Mouse (Mus musculus) intestine, embryonic 14.5 days (tissue): Measurements from ENCODE around the gene Cxcr2. TPM values are rescaled to one million over a fixed set of nuclear protein-coding genes. Genes with fewer than 3 reads are reported as not detected.
"Not testable (repeated sequence)": the region's sequence is repeated elsewhere in the genome, so short reads cannot be mapped to it uniquely, and the experiment has no call there.

Experiments used
- ATAC-seq: fragments of 200-750 bp; cut with Nextera tagmentation; replicated peaks from 2 replicates; pipeline ENCODE4 v1.8.0; 2017; ENCODE audit warnings: low read depth, moderate number of reproducible peaks, moderate TSS enrichment, moderate library complexity; ENCODE audit not compliant: low FRiP score, low TSS enrichment
- DNase-seq: peaks from one replicate; pipeline ENCODE4 v3.0.0-alpha.2; 2018; ENCODE audit warnings: low spot score
- H3K27ac ChIP-seq: fragments of 300-500 bp; sonication (generic); 2 replicates; pipeline ENCODE4 v1.5.1; 2014; ENCODE audit warnings: low read depth, mild to moderate bottlenecking, control low read depth
- H3K27me3 ChIP-seq: fragments of 300-500 bp; sonication (generic); replicated peaks from 2 replicates; pipeline ENCODE4 v1.6.1; 2014; ENCODE audit warnings: low read length, control low read depth; ENCODE audit not compliant: control insufficient read depth, insufficient read depth
- H3K36me3 ChIP-seq: fragments of 300-500 bp; sonication (generic); 2 replicates; pipeline ENCODE4 v1.6.1; 2014; ENCODE audit warnings: low read length, control low read depth; ENCODE audit not compliant: control insufficient read depth, insufficient read depth
- H3K4me1 ChIP-seq: fragments of 300-500 bp; sonication (generic); replicated peaks from 2 replicates; pipeline ENCODE4 v1.6.1; 2014; ENCODE audit warnings: low read length, control low read depth, mixed read lengths; ENCODE audit not compliant: control insufficient read depth, insufficient read depth
- H3K4me2 ChIP-seq: fragments of 300-500 bp; sonication (generic); 2 replicates; pipeline ENCODE4 v1.6.1; 2014; ENCODE audit warnings: low read length
- H3K4me3 ChIP-seq: fragments of 300-500 bp; sonication (generic); 2 replicates; pipeline ENCODE4 v1.5.1; 2014; ENCODE audit warnings: low read depth, low read length, control low read depth, mixed read lengths
- H3K9ac ChIP-seq: fragments of 300-500 bp; sonication (generic); 2 replicates; pipeline ENCODE4 v1.6.1; 2014; ENCODE audit warnings: mild to moderate bottlenecking, low read length
- H3K9me3 ChIP-seq: fragments of 300-500 bp; sonication (generic); 2 replicates; pipeline ENCODE4 v1.6.1; 2016; ENCODE audit warnings: low read length, control low read depth; ENCODE audit not compliant: control insufficient read depth
- WGBS: fragments of 180-500 bp; shearing (Covaris S2); extraction: QIAGEN DNeasy Blood & Tissue Kit; methylation state at CpG from one replicate; pipeline ENCODE4 v1.1.7; 2014; 5-methylcytosine and 5-hydroxymethylcytosine counted together
- polyA plus RNA-seq: library from polyadenylated mRNA; unstranded; fragments of >200 nt; fragmentation: Nextera tagmentation; extraction: Ambion mirVana; gene quantifications from 2 replicates; pipeline ENCODE4 v1.2.1, GENCODE M21; 2014

Cxcr2 gene
- polyA plus RNA-seq, 1 experiment from 2014 or later, result 0.19 TPM

DNA sequence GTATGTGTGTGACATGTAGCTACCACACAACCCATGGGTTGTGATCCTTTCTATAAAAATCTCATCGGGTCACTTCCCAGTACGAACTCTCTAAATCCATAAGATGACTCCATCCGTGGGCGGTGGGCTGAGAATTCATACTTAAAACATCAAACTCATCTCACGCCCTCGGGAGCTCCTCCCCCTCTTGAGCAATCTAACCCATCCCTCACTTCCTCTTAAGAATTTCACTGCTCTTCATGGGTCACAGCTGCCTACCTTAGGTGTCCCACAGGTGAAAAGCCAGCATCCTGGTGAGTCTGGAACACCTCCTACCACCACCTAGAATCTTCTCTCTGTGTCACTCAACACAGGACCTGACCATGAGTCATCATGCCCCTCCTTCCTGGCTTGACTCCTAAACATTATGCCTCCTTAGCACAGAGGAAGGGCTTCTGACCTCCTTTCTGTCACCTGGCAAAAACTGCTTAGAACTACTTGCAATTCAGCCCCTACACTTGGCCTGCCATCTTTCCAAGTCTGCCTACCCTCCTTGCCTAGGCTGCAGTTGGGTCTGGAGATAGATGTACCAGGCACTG is 1.7 kb downstream of the Cxcr2 start:
- Histone ChIP-seq H3K4me1 (0 out of 2 replicates have a peak, but pooled peaks cover 3% of the 10 kb centered on the region), H3K27me3 (no peaks in the 10 kb centered on the region), H3K4me3 (no peak overlapping the region), H3K9me3 (no peaks in the 10 kb centered on the region), H3K27ac (no peak overlapping the region), H3K36me3 (no peaks in the 10 kb centered on the region), H3K4me2 (no peak overlapping the region), H3K9ac (no peak overlapping the region)
- 83% methylated on average over 6 of the region's 6 CpGs for WGBS
- no peak for ATAC-seq
- no peak for DNase-seq

GRCm38 (mm10) chr1:74156381-74156910 is 2.7 kb downstream of the Cxcr2 start:
- H3K36me3 ChIP-seq, result no peaks in the 10 kb centered on the region
- DNase-seq, result no peak
- H3K4me2 ChIP-seq, result no peak overlapping the region
- 70% methylated on average over 14 of the region's 14 CpGs for WGBS
- ATAC-seq, result no peak
- H3K4me1 ChIP-seq, result 0 out of 2 replicates have a peak, but pooled peaks cover 3% of the 10 kb centered on the region
- H3K4me3 ChIP-seq, result no peak overlapping the region
- H3K9me3 ChIP-seq, result no peaks in the 10 kb centered on the region
- H3K27me3 ChIP-seq, result no peaks in the 10 kb centered on the region
- no peak overlapping the region for H3K9ac ChIP-seq
- no peak overlapping the region for H3K27ac ChIP-seq

DNA sequence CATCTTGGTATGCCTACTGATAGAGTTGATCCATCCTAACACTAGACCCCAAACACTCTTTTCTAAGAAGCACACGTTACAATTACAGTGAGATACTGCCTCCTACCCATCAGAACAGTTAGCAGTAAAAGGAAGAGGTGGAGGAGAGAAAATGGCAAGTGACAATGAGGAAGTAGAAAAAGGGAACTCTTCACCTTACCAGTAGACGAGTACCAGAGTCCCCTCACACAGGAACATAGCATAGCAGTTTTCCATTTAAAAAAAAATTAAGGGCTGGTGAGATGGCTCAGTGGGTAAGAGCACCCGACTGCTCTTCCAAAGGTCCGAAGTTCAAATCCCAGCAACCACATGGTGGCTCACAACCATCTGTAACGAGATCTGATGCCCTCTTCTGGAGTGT is 5.8 kb downstream of the Cxcr2 start:
- H3K4me2 ChIP-seq, H3K4me3 ChIP-seq, DNase-seq, H3K27me3 ChIP-seq, ATAC-seq, H3K36me3 ChIP-seq, H3K4me1 ChIP-seq, H3K9me3 ChIP-seq, H3K27ac ChIP-seq, H3K9ac ChIP-seq: not testable (repeated sequence)
- WGBS, result 88% methylated on average over 4 of the region's 5 CpGs

DNA sequence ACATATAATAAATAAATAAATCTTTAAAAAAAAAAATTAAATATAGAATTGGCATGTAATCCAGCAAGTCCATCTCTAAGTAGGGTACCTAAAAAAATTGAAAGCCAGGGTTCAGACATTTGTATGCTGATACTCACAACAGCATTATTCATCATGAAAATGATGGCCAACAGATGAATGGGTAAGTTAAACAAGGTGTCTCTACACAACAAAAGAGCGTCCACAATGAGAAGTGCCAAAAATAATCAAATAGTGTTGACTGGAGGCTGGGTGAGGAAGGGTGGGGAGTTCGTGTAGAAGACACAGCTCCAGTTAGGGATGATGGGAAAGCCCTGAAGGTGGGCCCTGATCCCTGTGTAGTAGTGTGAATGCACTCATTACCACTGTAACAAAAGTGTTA is 6.2 kb downstream of the Cxcr2 start:
- H3K27ac ChIP-seq, result no peak overlapping the region
- no peak overlapping the region for H3K9ac ChIP-seq
- H3K4me2 ChIP-seq, result no peak overlapping the region
- H3K27me3 ChIP-seq, result no peaks in the 10 kb centered on the region
- DNase-seq (peak; percentile 4), ATAC-seq (no peak)
- H3K4me3 ChIP-seq, result no peak overlapping the region
- H3K36me3 ChIP-seq, result no peaks in the 10 kb centered on the region
- WGBS, result 62% methylated on average over 2 of the region's 2 CpGs
- no peaks in the 10 kb centered on the region for H3K4me1 ChIP-seq
- H3K9me3 ChIP-seq, result no peaks in the 10 kb centered on the region

DNA sequence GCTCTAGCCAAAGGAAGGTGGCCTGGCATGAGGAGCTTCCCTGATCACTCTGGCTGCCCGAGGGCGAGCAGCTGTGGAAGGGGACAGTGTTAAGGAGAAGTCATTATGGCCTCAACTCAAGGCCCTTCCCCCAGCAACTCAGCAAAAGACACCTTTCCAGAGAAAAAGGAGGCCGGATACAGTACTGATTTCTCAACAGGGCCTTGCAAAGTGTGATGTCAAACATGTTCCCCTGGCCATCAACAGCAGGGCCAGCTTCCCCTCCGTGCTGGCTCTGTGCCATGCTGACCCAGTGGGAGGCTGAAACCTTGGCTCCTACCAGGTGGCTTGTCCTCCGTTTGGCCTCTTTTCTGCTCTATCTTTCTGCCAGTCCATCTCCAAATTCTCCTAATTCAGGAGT is 13.3 kb downstream of the Cxcr2 start:
- Histone ChIP-seq H3K27me3 (no peaks in the 10 kb centered on the region), H3K36me3 (no peaks in the 10 kb centered on the region), H3K4me1 (no peaks in the 10 kb centered on the region), H3K9ac (no peak overlapping the region), H3K9me3 (no peaks in the 10 kb centered on the region), H3K4me2 (no peak overlapping the region), H3K4me3 (no peak overlapping the region), H3K27ac (no peak overlapping the region)
- ATAC-seq (no peak), DNase-seq (no peak)
- 86% methylated on average over 5 of the region's 5 CpGs for WGBS

- Histone ChIP-seq H3K27ac (no peak overlapping the region), H3K4me2 (no peak overlapping the region), H3K9ac (no peak overlapping the region), H3K4me3 (no peak overlapping the region), H3K36me3 (no peaks in the 10 kb centered on the region), H3K9me3 (no peaks in the 10 kb centered on the region), H3K27me3 (no peaks in the 10 kb centered on the region), H3K4me1 (no peaks in the 10 kb centered on the region)
- ATAC-seq (no peak), DNase-seq (no peak)
- 89% methylated on average over 3 of the region's 3 CpGs for WGBS
These were observed 15.9 kb downstream of the Cxcr2 start for GRCm38 (mm10) chr1:74169721-74170120.

DNA sequence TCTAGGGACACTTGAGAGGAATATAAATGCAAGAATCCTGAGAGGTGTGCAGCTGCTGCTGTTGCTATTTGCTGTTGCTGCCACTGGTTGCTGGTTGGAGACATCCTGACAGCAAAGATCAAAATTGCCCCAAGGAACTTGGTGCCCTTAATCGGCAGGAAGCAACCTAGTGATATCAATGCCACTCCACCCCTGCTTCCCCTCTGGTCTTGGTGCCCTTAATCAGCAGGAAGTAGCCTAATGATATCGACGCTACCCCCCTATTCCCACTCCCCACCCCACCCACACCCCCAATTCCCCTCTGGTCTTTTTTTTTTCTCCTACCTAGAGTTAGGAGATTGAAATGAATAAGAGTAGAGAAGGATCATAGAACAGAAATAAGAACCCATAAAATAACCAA is 18.9 kb downstream of the Cxcr2 start:
- no peak overlapping the region for H3K9ac ChIP-seq
- WGBS, result 81% methylated on average over 3 of the region's 3 CpGs
- no peaks in the 10 kb centered on the region for H3K4me1 ChIP-seq
- no peak for ATAC-seq
- no peaks in the 10 kb centered on the region for H3K9me3 ChIP-seq
- no peak overlapping the region for H3K27ac ChIP-seq
- no peak for DNase-seq
- no peak overlapping the region for H3K4me3 ChIP-seq
- H3K27me3 ChIP-seq, result no peaks in the 10 kb centered on the region
- H3K36me3 ChIP-seq, result no peaks in the 10 kb centered on the region
- no peak overlapping the region for H3K4me2 ChIP-seq

DNA sequence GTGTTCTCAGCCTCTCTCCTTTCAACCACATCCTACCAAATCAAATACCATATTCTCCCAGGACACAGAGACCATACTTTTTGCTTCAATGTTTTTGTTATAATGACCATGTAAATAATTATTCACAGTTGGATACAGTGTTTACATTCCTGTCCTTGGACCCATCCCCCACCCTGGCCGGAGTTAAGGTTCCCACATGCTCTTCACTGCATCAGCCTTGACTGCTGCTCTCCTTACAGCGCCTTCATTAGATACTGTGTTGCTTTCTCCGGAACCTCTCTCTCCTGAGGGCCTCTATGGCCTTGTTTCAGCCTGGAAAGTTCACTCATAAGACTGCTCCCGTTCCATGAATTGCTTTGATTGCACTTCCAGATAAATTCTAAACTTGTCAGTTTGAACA is 21.9 kb downstream of the Cxcr2 start:
- Histone ChIP-seq H3K4me2 (no peak overlapping the region), H3K4me3 (no peak overlapping the region), H3K36me3 (no peaks in the 10 kb centered on the region), H3K27ac (peak overlapping the region; percentile 62; the same call in 1 of the 2 replicates), H3K9ac (no peak overlapping the region), H3K9me3 (no peaks in the 10 kb centered on the region), H3K27me3 (no peaks in the 10 kb centered on the region), H3K4me1 (peaks cover 6% of the 10 kb centered on the region; the same call in 1 of the 2 replicates)
- 39% methylated on average over 4 of the region's 4 CpGs for WGBS
- ATAC-seq (no peak), DNase-seq (no peak)

DNA sequence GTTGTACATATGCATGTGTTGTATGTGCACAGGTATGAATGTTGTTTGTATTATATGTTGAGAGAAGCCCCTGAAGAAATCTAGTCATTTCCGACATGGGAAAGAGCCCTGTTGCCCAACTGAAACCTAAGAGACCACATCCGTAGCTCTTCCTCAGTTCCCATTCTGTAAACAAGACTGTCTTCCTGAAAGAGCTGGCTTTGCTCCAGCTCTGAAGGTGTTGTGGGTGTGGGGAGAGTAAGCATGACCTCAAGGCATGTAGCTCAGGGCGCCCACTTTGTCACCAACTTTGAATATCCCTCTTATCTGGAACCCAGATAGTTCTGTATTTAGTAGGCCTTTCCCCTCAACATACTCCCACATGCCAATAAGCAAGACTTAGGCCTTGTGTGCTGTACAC is 24.8 kb downstream of the Cxcr2 start:
- DNase-seq (no peak), ATAC-seq (no peak)
- Histone ChIP-seq H3K9ac (no peak overlapping the region), H3K36me3 (no peaks in the 10 kb centered on the region), H3K9me3 (no peaks in the 10 kb centered on the region), H3K4me1 (peaks cover 8% of the 10 kb centered on the region), H3K27me3 (no peaks in the 10 kb centered on the region), H3K4me3 (no peak overlapping the region), H3K27ac (no peak overlapping the region), H3K4me2 (no peak overlapping the region)
- WGBS, result 61% methylated on average over 3 of the region's 3 CpGs
